Mouse (Mus musculus): Measurements from ENCODE around the gene Amph.

DNA sequence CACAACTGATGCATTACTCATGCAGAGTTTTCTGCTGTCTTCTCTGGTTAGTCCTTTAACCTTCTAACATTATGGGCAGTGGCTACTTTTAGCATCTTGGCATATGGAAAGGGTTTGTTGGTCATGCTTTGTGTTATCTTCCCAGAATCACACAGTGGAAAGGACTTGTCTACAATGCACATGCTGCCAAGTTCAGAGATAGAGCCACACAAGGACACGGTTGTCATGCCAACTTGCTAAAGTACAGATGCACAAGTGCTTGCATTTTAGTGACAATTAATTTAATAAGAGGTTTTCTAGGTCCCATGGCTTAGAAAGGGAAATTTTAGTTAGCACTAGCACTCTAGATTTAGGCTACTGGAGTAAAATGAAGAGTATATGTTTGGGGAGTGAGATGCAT is 104.1 kb downstream of the Amph start:
- TF ChIP-seq GATA1 (IDR thresholded peaks at IDR 0.05; ENCODE audit: borderline replicate concordance, low read length) (no peak), FLI1 (IDR thresholded peaks at IDR 0.05; ENCODE audit: low read length) (no peak)
